Mouse (Mus musculus): Measurements from ENCODE around the gene Tnfrsf9. TPM values are rescaled to one million over a fixed set of nuclear protein-coding genes. Genes with fewer than 3 reads are reported as not detected.

The Tnfrsf9 gene
- total RNA-seq, 2 experiments from 2014 or later, result 0.16 to 0.22 TPM

GRCm38 (mm10) chr4:150968956-150969355 is 54.6 kb downstream of the Tnfrsf9 start:
- no peak for DNase-seq
- intact Hi-C loops (cut with DNase I; ENCODE audit: low total_unique reads), result loop anchor here (5.0 kb wide), 1 partner anchor 317 kb away; the partner anchor contains the start of gene Slc45a1

- DNase-seq, result no peak
- intact Hi-C loops (cut with DNase I; ENCODE audit: low total_unique reads), result no loop called here
Measured at GRCm38 (mm10) chr4:150973264-150973663, 58.9 kb downstream of the Tnfrsf9 start.

GRCm38 (mm10) chr4:150975145-150975544 is 60.8 kb downstream of the Tnfrsf9 start:
- intact Hi-C loops (cut with DNase I; ENCODE audit: low total_unique reads), result no loop called here
- no peak for DNase-seq

DNA sequence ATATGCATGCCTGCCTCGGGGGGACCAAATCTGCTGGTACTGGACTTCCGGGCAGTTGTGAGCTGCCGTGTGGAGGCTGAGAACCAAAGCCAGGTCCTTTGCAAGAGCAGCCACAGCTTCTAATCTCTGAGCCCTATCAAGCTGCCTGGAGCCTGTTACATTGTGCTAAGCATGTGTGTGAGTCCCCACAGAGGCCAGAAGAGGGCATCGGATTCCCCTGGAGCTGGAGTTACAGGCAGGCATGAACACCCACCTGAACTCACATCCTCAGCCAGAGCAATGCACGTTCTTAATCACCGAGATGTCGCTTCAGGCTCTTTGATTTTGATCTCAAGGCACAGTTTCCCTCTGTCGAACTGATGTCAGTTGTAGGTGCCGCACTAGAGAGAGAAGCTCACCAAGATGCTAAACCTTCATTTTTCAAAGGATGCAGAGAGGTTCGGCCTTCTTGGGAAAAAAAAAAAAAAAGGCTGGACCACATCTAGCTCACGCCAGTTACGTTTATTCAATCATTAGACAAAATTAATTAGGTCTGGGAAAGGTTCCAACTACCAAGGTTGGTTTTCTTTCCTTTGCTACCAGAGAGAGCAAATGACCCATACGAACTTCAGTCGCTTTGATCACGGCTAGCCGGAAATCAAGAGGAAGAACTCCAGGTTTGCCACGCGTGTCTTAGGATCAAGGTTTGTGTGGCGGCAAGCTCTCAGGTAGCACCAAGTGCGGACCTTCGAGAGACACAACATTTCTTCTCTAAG is 64.0 kb downstream of the Tnfrsf9 start:
- no peak for DNase-seq

GRCm38 (mm10) chr4:150979455-150979854 is 65.1 kb downstream of the Tnfrsf9 start:
- intact Hi-C loops (cut with DNase I; ENCODE audit: low total_unique reads), result no loop called here
- DNase-seq, result no peak

More for the DNA sequence above, 64.0 kb downstream of the Tnfrsf9 start:
- intact Hi-C loops (cut with DNase I; ENCODE audit: low total_unique reads), result no loop called here

GRCm38 (mm10) chr4:150980153-150980552 is 65.8 kb downstream of the Tnfrsf9 start:
- intact Hi-C loops (cut with DNase I; ENCODE audit: low total_unique reads), result no loop called here

GRCm38 (mm10) chr4:150990148-150990547 is 75.8 kb downstream of the Tnfrsf9 start:
- DNase-seq, result no peak
- intact Hi-C loops (cut with DNase I; ENCODE audit: low total_unique reads), result no loop called here

More at GRCm38 (mm10) chr4:150980153-150980552, 65.8 kb downstream of the Tnfrsf9 start:
- DNase-seq, result no peak

Other genes with a start within 250 kb of the Tnfrsf9 start
- 10 to 100 TPM; 17.0 to 34.2 TPM for gene Errfi1, start 60.6 kb upstream of the Tnfrsf9 start, total RNA-seq (2021)
- gene Park7, start 125 bp upstream of the Tnfrsf9 start, total RNA-seq (2021), result 100 to 1,000 TPM; 642 to 667 TPM
- not detected for gene Uts2, start 82.5 kb downstream of the Tnfrsf9 start, total RNA-seq (2021)
- 1 to 10 TPM; 8.2 to 8.8 TPM for gene Per3, start 130.1 kb downstream of the Tnfrsf9 start, total RNA-seq (2021)
- gene Vamp3, start 143.4 kb downstream of the Tnfrsf9 start, total RNA-seq (2021), result 10 to 100 TPM; 51.0 to 54.1 TPM
- gene Gm13090, start 175.0 kb downstream of the Tnfrsf9 start, total RNA-seq (2021), result not detected